21 mouse cellular contexts compared by ENCODE assay signal in the genomic region with DNA sequence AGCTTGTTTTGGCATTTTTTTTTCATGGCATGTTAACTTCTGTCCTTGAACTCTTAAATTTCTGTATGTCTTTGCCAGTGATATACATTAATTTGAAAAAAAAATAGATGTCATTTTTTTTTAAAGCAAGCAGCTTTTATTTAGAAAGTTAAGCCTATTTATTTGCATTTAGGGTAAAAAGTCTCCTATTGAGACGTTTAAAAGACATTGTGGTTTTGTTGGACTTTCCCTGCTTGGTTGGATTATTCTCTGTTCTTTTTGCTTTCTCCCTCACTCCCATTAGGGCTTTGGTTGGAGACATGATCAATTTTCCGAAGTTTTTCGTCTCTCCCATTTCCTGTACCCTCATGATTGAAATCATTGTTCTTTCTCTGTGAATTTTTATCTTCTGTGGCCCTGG. TPM values are rescaled to one million over a fixed set of nuclear protein-coding genes. Genes with fewer than 3 reads are reported as not detected.
"Had no signal": no experiment of that assay in that cellular context is flagged by ENCODE, and none has a peak within 500 bp of the region (broad histone marks: within the 10 kb centered on the region; RNA-seq: fewer than 3 reads in every experiment).

No protein-coding gene starts in this region.

- H3K9me3 ChIP-seq: neural tube, embryonic 12.5 days; neural tube, embryonic 13.5 days; neural tube, embryonic 15.5 days; stomach, embryonic 15.5 days had no signal

- H3K27me3 ChIP-seq: neural tube, embryonic 12.5 days; neural tube, embryonic 13.5 days; neural tube, embryonic 15.5 days; stomach, embryonic 15.5 days had no signal

- DNase-seq: retina, postnatal 1 day; right cerebral cortex, adult 18-20 months; right cerebral cortex, postnatal 14 days; right cerebral cortex, postnatal 25 days; right cerebral cortex, postnatal 4 days; spleen, adult 18-20 months; thymus, adult 18-20 months; thymus, adult 2 months; thymus, postnatal 14 days; thymus, postnatal 25 days; thymus, postnatal 36 days; thymus, postnatal 4 days had no signal

- H3K27ac ChIP-seq: neural tube, embryonic 12.5 days; neural tube, embryonic 13.5 days; neural tube, embryonic 15.5 days; stomach, embryonic 15.5 days; stomach, postnatal 0 days had no signal

- H3K4me3 ChIP-seq: neural tube, embryonic 12.5 days; neural tube, embryonic 13.5 days; neural tube, embryonic 15.5 days; stomach, embryonic 15.5 days had no signal

- H3K36me3 ChIP-seq: neural tube, embryonic 12.5 days; neural tube, embryonic 13.5 days; neural tube, embryonic 15.5 days; stomach, embryonic 15.5 days had no signal

- H3K9ac ChIP-seq: neural tube, embryonic 12.5 days; neural tube, embryonic 13.5 days; neural tube, embryonic 15.5 days; stomach, embryonic 15.5 days had no signal

- H3K4me1 ChIP-seq: neural tube, embryonic 12.5 days; neural tube, embryonic 13.5 days; neural tube, embryonic 15.5 days; stomach, embryonic 15.5 days had no signal

- H3K4me2 ChIP-seq: neural tube, embryonic 12.5 days; neural tube, embryonic 13.5 days; neural tube, embryonic 15.5 days; stomach, embryonic 15.5 days had no signal

RNA-seq across cellular contexts. Expression of a gene that starts 16.2 kb away (rescaled TPM):
- total RNA-seq: neutrophil, adult 5-6 weeks had no signal
- polyA plus RNA-seq: neural tube, embryonic 12.5 days; neural tube, embryonic 13.5 days; spleen, adult 2 months; stomach, embryonic 14.5 days; urinary bladder, adult 2 months had no signal
